Mouse (Mus musculus) limb, embryonic 11.5 days (tissue): Measurements from ENCODE around the gene Pfn1. TPM values are rescaled to one million over a fixed set of nuclear protein-coding genes. Genes with fewer than 3 reads are reported as not detected.

Experiments used
- ATAC-seq: fragments of 200-750 bp; cut with Nextera tagmentation; 2 replicates; pipeline ENCODE4 v1.8.0; 2017; ENCODE audit warnings: low read depth; ENCODE audit not compliant: insufficient number of reproducible peaks, low FRiP score, low TSS enrichment
- DNase-seq: peaks from one replicate; pipeline ENCODE4 v3.0.0-alpha.2; 2015; ENCODE audit warnings: low spot score
- H3K27ac ChIP-seq: fragments of 300-500 bp; sonication (generic); replicated peaks from 2 replicates; pipeline ENCODE4 v1.5.1; 2014; ENCODE audit warnings: low read depth, mild to moderate bottlenecking, low read length
- H3K27me3 ChIP-seq: fragments of 300-500 bp; sonication (generic); 2 replicates; pipeline ENCODE4 v1.6.1; 2014; ENCODE audit warnings: mild to moderate bottlenecking, low read length, mixed read lengths; ENCODE audit not compliant: control insufficient read depth, insufficient read depth
- H3K36me3 ChIP-seq: fragments of 300-500 bp; sonication (generic); 2 replicates; pipeline ENCODE4 v1.6.1; 2014; ENCODE audit warnings: mild to moderate bottlenecking, low read length, moderate library complexity, mixed read lengths; ENCODE audit not compliant: control insufficient read depth, insufficient read depth
- H3K4me1 ChIP-seq: fragments of 300-500 bp; sonication (generic); 2 replicates; pipeline ENCODE4 v1.6.1; 2014; ENCODE audit warnings: low read length, mixed read lengths; ENCODE audit not compliant: control insufficient read depth, insufficient read depth
- H3K4me2 ChIP-seq: fragments of 300-500 bp; sonication (generic); 2 replicates; pipeline ENCODE4 v1.6.1; 2014; ENCODE audit warnings: low read depth, mild to moderate bottlenecking, moderate library complexity; ENCODE audit not compliant: severe bottlenecking
- H3K4me3 ChIP-seq: fragments of 300-500 bp; sonication (generic); 2 replicates; pipeline ENCODE4 v1.5.1; 2014; ENCODE audit warnings: low read depth, low read length
- H3K9ac ChIP-seq: fragments of 300-500 bp; sonication (generic); 2 replicates; pipeline ENCODE4 v1.6.1; 2014; ENCODE audit warnings: mild to moderate bottlenecking, low read length
- H3K9me3 ChIP-seq: fragments of 300-500 bp; sonication (generic); 2 replicates; pipeline ENCODE4 v1.6.1; 2016; ENCODE audit warnings: low read length; ENCODE audit not compliant: control insufficient read depth
- WGBS: fragments of 180-500 bp; shearing (Covaris S2); extraction: QIAGEN DNeasy Blood & Tissue Kit; methylation state at CpG from one replicate; pipeline ENCODE4 v1.1.7; 2014; 5-methylcytosine and 5-hydroxymethylcytosine counted together
- polyA plus RNA-seq: library from polyadenylated mRNA; unstranded; fragments of >200 nt; fragmentation: Nextera tagmentation; extraction: Ambion mirVana; gene quantifications from 2 replicates; pipeline ENCODE4 v1.2.1, GENCODE M21; 2014

Pfn1 gene
- polyA plus RNA-seq, 1 experiment from 2014 or later: 2,092 TPM

DNA sequence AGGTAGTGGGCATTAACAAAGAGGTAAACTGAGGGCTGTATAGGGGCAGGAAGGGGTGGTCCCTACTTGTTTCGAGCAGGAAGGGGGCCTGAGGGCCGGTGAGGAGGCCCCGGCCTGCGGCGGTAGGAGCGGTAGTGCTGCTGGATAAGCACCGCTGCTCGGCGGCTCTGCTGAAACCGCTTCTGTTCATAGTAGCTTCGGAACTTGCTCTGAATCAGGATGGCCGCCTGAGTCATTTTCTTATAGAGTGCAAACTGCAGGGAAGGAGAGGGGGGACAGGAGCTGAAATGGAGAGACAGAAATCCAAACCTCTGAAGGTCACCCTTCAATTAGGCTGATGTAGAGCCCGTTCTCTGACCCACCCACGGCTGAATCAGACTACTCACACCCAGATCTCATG lies 16.0 kb upstream of the Pfn1 start:
- H3K27ac ChIP-seq: peak overlapping the region; percentile 89
- peaks cover 3% of the 10 kb centered on the region for H3K36me3 ChIP-seq
- no peaks in the 10 kb centered on the region for H3K9me3 ChIP-seq
- H3K4me3 ChIP-seq: peak overlapping the region; percentile 57
- H3K27me3 ChIP-seq: no peaks in the 10 kb centered on the region
- ATAC-seq: no peak
- H3K4me2 ChIP-seq: peak overlapping the region; percentile 89
- DNase-seq: no peak
- 61% methylated on average over 14 of the region's 14 CpGs for WGBS
- H3K4me1 ChIP-seq: peaks cover 15% of the 10 kb centered on the region
- peak overlapping the region; percentile 69 for H3K9ac ChIP-seq

DNA sequence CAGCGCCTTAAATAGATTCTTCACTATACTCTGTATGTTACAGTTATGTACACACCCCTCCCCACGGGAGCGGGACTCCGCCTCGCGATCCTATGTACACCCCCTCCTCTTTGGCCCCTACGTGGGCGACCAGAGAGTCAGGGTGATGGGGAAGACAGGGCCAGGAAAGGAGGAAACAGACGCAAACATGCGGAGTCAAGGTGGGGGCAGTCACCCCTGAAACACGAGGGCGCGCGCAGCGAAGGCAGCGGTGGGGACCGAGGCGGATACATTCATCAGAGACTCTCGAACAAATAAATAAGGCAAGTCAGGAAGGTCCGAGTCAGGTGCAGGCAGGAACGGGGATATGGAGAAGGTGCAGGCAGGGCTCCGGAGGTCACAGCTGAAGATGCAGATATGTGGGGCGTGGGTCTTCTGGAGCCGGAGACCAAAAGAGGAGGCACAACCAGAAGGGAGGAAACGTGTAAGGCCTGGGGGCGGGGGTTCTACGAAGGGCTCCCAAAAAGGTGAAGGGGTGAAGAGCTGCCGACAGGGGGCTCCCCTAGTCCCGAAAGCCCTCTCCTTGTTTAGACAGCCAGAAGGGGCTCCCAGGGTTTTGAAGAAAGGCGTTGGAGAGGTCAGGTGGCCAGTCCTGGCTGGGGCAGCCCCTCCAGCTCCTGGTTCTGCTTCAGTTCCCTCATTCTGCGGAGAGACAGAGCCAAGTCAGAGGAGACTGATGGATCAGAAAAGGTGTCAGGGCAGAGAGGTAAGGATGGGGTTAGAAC lies 15.3 kb upstream of the Pfn1 start:
- peak; percentile 31 for ATAC-seq

DNA sequence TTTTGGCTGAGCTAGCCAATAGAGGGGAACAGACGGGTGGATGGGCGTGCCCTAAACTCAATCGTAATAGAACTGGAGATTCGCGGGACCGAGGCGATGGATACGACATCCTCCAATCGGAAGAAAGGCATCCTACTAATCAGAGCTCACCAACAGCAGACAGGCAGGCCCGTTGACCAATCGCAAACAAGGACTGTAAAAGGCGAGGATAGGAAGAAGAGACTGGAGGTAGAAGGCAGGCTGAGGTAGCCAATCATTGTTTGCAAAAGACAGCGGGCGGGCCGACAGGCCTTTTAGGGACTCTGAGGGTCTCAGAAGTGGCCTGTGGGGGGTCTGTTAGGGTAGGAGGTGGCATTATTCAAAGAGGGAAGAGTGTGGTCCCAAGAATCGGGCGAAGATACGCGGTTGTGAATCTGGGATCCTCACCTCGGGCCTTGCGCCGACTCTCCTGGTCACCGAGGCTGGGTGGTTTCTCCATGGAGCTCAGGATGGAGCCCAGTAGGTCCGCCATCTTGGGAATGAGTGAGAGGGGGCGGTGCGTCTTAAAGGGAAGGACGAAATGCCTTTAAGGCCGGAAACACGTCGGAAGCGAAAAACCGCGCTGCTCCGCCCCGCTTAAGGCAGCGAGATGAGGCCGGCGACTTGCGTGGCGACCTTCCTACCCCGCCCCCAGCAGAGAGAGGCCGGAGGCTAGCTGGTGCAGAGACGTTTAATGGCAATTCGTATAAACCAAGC lies 14.5 kb upstream of the Pfn1 start, which contains the start of gene Spag7:
Gene Spag7 (minus strand): TSS at position 646 of the 735 bp plus-strand sequence.
- H3K36me3 ChIP-seq: peaks cover 13% of the 10 kb centered on the region
- ATAC-seq: peak; percentile 96
- under 1% methylated on average over 44 of the region's 44 CpGs for WGBS

More for the DNA sequence above, 15.3 kb upstream of the Pfn1 start:
- no peaks in the 10 kb centered on the region for H3K9me3 ChIP-seq
- H3K4me2 ChIP-seq: peak overlapping the region; percentile 89
- H3K4me3 ChIP-seq: peak overlapping the region; percentile 57
- H3K4me1 ChIP-seq: peaks cover 15% of the 10 kb centered on the region
- DNase-seq: peak; percentile 89
- no peaks in the 10 kb centered on the region for H3K27me3 ChIP-seq
- H3K36me3 ChIP-seq: peaks cover 6% of the 10 kb centered on the region
- peak overlapping the region; percentile 89 for H3K27ac ChIP-seq
- H3K9ac ChIP-seq: peak overlapping the region; percentile 69
- under 1% methylated on average over 31 of the region's 31 CpGs for WGBS

DNA sequence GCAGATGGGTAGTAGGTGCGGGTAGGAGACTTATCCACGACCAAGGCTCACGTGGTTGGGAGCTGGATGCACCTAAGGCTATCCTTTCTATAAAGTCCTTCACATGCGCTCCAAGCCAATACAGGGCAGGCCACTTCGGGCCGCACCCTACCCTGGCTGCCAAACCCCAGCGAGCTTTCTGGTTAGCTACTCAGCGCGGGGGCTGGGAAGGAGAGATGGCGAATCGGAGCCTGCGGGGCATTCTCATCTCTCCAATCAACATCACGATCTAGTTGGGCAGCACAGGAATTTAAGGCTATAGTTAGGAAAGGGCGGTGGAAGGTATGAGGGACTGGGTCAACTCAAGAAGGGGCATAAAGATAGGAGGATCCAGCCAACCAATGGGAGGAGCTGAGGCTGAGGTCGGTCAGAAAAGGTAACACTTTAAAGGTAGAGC lies 13.9 kb upstream of the Pfn1 start:
- DNase-seq: no peak
- H3K4me2 ChIP-seq: peak overlapping the region; percentile 79
- H3K9me3 ChIP-seq: no peaks in the 10 kb centered on the region
- peaks cover 15% of the 10 kb centered on the region for H3K36me3 ChIP-seq
- peaks cover 15% of the 10 kb centered on the region for H3K4me1 ChIP-seq
- H3K9ac ChIP-seq: peak overlapping the region; percentile 57
- peak overlapping the region; percentile 88 for H3K27ac ChIP-seq
- WGBS: under 1% methylated on average over 15 of the region's 15 CpGs
- ATAC-seq: peak; percentile 36; the same call in 1 of the 2 replicates
- H3K4me3 ChIP-seq: peak overlapping the region; percentile 57
- H3K27me3 ChIP-seq: no peaks in the 10 kb centered on the region

More for the DNA sequence above, 14.5 kb upstream of the Pfn1 start, which contains the start of gene Spag7:
- peak within 1 kb of the TSS; percentile 89 for H3K27ac ChIP-seq
- H3K9me3 ChIP-seq: no peaks in the 10 kb centered on the region
- H3K9ac ChIP-seq: peak within 1 kb of the TSS; percentile 69
- H3K4me2 ChIP-seq: peak within 1 kb of the TSS; percentile 89
- H3K4me3 ChIP-seq: peak within 1 kb of the TSS; percentile 57
- H3K4me1 ChIP-seq: peaks cover 15% of the 10 kb centered on the region
- DNase-seq: peak; percentile 95
- H3K27me3 ChIP-seq: no peaks in the 10 kb centered on the region

DNA sequence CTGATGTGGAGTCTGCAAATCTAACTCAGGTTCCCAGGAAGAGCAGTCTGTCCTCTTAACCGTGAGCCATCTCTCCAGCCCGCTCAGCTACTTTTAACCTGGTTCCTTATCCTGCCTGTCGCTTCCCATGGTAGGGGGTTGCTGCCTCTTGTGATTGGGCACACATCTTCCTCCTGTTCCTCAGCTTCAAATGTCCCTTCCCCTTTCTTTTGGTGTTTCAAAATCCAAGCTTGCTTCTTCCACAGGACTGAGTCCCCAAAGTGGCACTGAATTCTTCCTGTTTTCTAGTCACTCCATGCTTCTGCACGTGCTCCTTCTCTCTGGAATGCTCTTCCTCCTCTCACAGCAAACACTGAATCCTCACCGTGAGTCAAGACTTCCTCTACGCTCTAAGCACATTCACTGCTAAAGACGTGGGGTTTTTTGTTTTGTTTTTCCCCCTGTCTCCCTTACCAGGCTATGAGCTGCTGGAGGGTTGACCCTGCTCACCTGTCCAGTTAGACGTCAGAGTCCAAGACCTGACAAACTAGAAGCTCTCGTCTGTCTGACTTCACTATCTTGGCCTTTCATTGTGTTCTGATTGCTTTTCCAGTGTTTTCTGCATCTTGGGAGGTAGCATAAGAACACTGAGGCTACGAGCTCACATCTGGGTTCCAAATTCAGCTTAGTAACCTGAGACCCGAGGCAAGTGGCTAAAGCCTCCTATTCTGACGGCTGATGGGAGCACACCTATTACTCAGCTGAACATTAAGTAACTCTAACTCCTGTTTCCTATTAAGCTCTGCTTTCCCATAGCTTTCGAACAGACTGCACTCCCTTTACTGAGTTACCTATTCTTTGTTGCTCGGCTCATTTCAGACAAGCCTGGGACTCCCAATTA lies 13.1 kb upstream of the Pfn1 start:
- Histone ChIP-seq H3K27me3 (no peaks in the 10 kb centered on the region), H3K36me3 (peaks cover 17% of the 10 kb centered on the region), H3K4me3 (peak overlapping the region; percentile 57), H3K27ac (peak overlapping the region; percentile 88), H3K4me1 (peaks cover 15% of the 10 kb centered on the region), H3K9me3 (no peaks in the 10 kb centered on the region), H3K4me2 (peak overlapping the region; percentile 79), H3K9ac (peak overlapping the region; percentile 14; the same call in 1 of the 2 replicates)
- ATAC-seq: no peak
- 54% methylated on average over 14 of the region's 14 CpGs for WGBS
- DNase-seq: peak; percentile 42

DNA sequence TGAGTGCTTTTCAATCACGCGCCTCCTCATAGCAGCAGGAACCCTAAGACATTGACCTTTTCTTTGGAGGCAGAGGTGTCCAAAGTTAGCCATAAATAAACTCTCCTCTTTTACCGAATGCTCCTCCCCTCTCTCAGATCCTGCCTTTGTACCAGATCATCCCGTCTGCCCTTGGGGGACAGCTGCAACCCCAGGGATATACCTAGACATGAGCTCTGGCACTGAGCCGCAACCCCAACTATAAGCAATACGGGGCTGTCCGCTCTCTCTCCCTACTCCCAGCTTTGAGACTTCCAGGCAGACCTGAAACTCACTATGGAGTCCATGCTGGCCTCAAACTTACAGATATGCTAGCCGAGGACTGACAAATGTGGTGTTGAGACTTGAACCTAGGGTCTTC lies 12.2 kb upstream of the Pfn1 start:
- DNase-seq (no peak), ATAC-seq (no peak)
- Histone ChIP-seq H3K4me3 (no peak overlapping the region), H3K9me3 (no peaks in the 10 kb centered on the region), H3K9ac (no peak overlapping the region), H3K4me1 (peaks cover 15% of the 10 kb centered on the region), H3K27me3 (no peaks in the 10 kb centered on the region), H3K4me2 (no peak overlapping the region), H3K27ac (no peak overlapping the region), H3K36me3 (peaks cover 19% of the 10 kb centered on the region)
- 94% methylated on average over 8 of the region's 8 CpGs for WGBS

DNA sequence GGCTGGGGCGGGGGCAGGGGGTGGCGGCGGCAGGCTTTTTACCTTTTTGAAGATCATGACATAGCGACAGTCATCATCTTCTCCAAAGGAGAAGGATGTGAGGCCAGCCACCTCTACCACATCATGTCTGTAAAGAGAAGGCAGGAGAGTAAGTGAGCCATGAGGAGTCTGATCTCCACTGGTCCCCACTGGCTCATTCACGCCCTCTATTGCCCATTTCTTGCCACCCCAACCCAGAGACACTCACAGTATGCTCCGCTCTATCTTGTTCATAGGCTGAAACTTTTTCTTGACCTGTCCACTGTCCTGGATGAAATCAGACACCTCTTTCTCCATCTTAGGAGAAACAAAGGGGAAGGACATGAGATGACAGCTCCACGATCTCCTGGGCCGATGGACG lies 10.3 kb upstream of the Pfn1 start:
- DNase-seq (no peak), ATAC-seq (no peak)
- H3K9ac ChIP-seq: no peak overlapping the region
- H3K36me3 ChIP-seq: peaks cover 19% of the 10 kb centered on the region
- WGBS: 93% methylated on average over 9 of the region's 9 CpGs
- H3K27me3 ChIP-seq: no peaks in the 10 kb centered on the region
- no peak overlapping the region for H3K4me2 ChIP-seq
- H3K4me3 ChIP-seq: no peak overlapping the region
- H3K4me1 ChIP-seq: peaks cover 9% of the 10 kb centered on the region; the same call in 1 of the 2 replicates
- H3K9me3 ChIP-seq: no peaks in the 10 kb centered on the region
- H3K27ac ChIP-seq: no peak overlapping the region

DNA sequence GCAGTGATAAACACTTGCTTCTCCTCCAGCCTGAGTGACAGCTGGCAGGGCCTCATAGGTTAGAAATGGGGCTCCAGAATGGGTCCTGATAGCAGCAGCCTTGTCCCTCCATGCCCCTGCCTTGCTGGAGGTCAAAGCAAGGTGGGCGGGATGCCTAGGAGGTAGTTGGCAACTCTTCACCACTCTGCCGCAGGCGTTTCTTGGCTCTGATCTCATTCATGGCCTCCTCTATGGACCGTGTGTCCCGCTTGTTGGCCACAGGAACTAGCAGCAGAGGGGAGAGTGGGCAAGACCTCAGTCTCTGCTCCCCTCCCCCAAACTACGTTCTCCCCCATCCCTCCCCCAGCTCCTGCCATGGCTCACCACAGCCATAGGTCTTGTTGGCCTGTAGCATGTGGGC lies 9.5 kb upstream of the Pfn1 start:
- WGBS: 90% methylated on average over 6 of the region's 6 CpGs
- Histone ChIP-seq H3K9me3 (no peaks in the 10 kb centered on the region), H3K36me3 (peaks cover 19% of the 10 kb centered on the region), H3K27ac (no peak overlapping the region), H3K4me3 (no peak overlapping the region), H3K4me1 (peaks cover 9% of the 10 kb centered on the region; the same call in 1 of the 2 replicates), H3K27me3 (no peaks in the 10 kb centered on the region), H3K4me2 (no peak overlapping the region), H3K9ac (no peak overlapping the region)
- DNase-seq (no peak), ATAC-seq (no peak)
